Mouse (Mus musculus): ENCODE results near the gene Net1.
"Not testable (repeated sequence)": the region's sequence is repeated elsewhere in the genome, so short reads cannot be mapped to it uniquely, and the experiment has no call there.

Net1 gene

GRCm38 (mm10) chr13:3917571-3918311 lies at the start of gene Net1, which contains the start of gene Tubal3:
Gene Net1, minus strand, starts transcription at chr13:3918220.
Gene Tubal3, plus strand, starts transcription at chr13:3918274.
- DNase-seq (ENCODE audit: low read depth, low spot score): peak; percentile 87

- DNase-seq (ENCODE audit: low read depth, low spot score): peak; percentile 28
Measured at GRCm38 (mm10) chr13:3951198-3951914, 33.3 kb upstream of the Net1 start.

- no peak for DNase-seq (ENCODE audit: low read depth, low spot score)
Measured at GRCm38 (mm10) chr13:3949477-3949876, 31.5 kb upstream of the Net1 start.

DNA sequence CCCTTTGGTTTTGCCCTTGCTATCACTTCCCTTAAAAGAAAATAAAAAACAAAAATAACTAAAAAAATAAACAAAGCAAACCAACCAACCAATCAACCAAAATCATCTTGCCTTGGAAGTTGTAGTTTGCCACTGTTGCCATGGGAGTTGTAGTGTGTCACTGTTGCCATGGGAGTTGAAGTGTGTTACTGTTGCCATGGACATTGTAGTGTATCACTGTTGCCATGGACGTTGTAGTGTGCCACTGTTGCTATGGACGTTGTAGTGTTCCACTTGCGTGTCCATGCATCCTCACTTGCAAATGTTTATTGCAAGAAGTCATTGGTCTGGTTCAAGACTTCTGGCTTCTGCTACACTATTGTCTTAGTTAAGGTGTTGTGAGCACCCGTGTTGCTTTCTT lies 29.2 kb upstream of the Net1 start:
- DNase-seq (ENCODE audit: low read depth, low spot score): no peak

GRCm38 (mm10) chr13:3945249-3945648 lies 27.2 kb upstream of the Net1 start, which contains the start of gene Ucn3:
Gene Ucn3, minus strand, starts transcription at chr13:3945349.
- DNase-seq (ENCODE audit: low read depth, low spot score): no peak

- DNase-seq (ENCODE audit: low read depth, low spot score): no peak
Measured at GRCm38 (mm10) chr13:3944699-3945098, 26.7 kb upstream of the Net1 start.

DNA sequence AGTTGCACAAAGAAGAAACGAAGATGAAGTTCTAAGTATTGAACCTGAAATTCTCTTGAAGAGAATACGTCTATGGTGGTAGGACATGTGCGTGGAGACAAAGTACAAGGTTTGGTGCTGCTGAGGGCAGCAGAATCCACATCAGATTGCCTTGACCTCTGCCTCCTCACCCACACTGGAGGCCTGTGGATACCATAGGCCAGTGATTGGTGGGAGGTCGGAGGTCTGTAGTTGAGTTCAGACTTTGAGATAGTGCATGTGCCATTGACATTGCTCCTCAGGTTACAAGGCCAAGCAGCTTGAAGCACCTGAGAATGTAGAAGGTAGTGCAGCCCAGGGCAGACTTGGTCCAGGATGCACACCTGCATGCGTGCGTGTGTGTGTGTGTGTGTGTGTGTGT lies 8.0 kb upstream of the Net1 start:
- DNase-seq (ENCODE audit: low read depth, low spot score): no peak

- DNase-seq (ENCODE audit: low read depth, low spot score): no peak
Measured at GRCm38 (mm10) chr13:3925632-3926031, 7.6 kb upstream of the Net1 start.

GRCm38 (mm10) chr13:3924483-3924882 lies 6.5 kb upstream of the Net1 start:
- DNase-seq (ENCODE audit: low read depth, low spot score): no peak

DNA sequence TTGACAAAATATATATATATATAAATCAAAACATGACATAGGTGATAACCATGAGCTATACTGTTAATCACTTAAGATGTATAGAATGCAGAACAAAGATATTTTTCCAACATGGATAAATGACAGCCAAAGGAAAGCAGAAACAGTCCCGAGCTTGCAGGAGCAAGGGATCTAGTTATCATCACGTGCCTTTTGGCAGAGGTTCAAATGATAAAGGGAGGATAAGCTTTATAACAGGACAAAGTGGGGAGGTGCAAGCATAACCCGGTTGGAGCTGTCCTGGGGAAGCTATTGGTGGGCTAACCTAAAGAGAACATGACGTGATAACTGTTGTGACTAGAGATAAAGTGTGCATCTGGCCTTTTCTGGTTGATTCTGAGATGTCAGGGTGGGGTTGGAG lies 4.5 kb downstream of the Net1 start:
- DNase-seq (ENCODE audit: low read depth, low spot score): no peak

DNA sequence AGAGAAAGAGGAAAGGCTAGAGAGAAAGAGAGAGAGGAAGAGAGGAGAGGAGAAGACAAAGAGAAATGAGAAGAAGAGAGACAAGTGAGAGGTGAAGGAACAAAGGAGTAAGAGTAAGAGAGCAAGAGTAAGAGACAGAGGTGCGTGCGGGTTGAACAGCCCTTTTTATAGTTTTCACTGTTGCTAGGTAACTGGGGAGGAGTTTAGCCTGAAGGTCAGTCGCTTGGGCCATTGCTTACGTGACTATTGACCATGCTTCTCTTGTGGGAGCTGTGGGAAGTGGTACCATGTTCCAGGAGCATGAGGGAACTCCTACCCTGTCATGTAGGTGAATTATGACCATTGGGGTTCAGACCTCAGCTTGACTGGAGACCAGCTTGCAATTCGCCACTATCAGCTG lies 7.7 kb downstream of the Net1 start:
- peak; percentile 12 for DNase-seq (ENCODE audit: low read depth, low spot score)

DNA sequence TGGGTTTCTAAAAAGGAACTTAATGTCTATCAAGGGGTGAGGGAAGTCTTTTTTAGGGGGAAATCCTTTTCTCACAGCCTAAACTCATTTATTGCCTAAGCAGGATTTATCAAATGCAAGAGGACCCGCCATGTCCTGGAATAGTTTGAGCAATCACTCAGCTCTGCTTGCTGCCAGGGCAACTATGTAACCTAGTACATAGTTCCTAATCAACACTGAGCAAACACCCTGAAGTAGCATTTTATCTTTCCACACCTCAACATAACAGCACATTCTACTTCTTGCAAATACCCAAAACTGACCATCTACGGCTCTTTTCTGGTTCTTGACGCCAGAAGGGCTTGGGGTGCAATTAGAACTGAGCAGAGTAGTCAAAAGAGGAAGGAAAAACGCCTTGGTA lies 9.8 kb downstream of the Net1 start:
- DNase-seq (ENCODE audit: low read depth, low spot score): no peak

- DNase-seq (ENCODE audit: low read depth, low spot score): no peak
Measured at GRCm38 (mm10) chr13:3907151-3907696, 10.8 kb downstream of the Net1 start.

DNA sequence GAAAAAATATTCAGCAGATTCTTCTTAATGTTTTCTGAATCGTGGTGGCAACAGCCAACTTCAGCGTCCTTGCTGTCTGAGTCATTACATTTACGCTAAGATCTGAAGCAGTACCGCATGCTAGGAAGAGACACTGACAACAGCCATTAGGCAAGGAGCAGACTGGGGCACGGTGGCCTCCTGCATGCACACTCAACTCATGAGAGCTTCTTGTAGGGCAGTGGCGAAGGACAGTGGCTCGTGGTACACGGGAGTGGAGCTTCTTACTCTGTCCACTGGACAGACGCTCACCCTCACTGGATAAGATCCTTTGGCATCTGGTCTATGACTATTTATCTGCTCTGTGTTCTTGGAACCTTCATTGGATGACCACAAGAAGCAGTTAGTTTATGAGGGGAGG lies 18.7 kb downstream of the Net1 start:
- no peak for DNase-seq (ENCODE audit: low read depth, low spot score)

DNA sequence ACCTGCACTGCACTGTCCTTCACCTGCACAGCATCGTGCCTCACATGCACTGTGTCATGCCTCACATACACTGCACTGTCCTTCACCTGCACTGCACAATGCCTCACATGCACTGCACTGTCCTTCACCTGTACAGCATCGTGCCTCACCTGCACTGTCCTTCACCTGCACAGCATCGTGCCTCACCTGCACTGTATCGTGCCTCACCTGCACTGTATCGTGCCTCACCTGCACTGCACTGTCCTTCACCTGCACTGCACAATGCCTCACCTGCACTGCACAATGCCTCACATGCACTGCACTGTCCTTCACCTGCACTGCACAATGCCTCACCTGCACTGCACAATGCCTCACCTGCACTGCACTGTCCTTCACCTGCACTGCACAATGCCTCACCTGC lies 19.8 kb downstream of the Net1 start:
- not testable (repeated sequence) for DNase-seq (ENCODE audit: low read depth, low spot score)

- peak; percentile 71 for DNase-seq (ENCODE audit: low read depth, low spot score)
Measured at GRCm38 (mm10) chr13:3896913-3897312, 21.1 kb downstream of the Net1 start.

DNA sequence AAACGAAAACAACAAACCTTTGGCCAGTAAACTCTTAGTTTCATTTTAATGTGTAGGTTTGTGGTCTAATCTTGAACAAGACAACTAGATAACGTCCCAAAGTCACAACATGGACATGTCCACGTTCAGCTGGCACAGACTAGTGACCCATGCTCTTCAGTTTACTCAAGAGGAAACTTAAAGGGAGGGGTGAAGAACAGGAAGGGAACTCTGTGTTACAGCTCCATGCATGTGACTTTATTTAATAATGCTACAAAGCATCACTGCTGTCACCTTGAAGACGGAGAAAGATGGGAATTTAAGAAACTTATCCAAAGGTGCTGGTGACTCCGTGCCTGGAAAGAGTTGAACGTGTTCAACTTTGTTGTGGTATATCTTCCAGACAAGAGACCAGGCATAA lies 22.0 kb downstream of the Net1 start:
- DNase-seq (ENCODE audit: low read depth, low spot score): no peak

- DNase-seq (ENCODE audit: low read depth, low spot score): no peak
Measured at GRCm38 (mm10) chr13:3895397-3895980, 22.5 kb downstream of the Net1 start.

DNA sequence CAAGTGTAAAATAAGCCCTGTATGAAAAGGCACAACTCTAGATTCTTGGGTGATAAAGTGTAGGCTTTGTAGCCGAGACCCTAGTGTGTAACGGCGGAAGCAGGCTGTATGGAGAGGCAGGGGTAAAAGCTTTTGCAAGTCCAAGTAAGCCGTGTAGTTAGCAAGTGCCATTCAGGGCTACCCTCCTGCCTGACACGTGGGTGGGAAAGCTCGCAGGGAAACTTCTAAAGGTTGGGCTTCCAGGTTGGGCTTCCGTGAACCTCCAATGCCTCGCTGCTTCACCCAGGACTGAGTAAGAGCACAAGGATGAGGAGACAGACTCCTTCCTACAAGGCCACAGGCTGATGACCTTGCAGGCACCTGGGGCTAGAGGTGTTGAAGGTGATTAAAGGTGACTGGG lies 23.5 kb downstream of the Net1 start:
- peak; percentile 20 for DNase-seq (ENCODE audit: low read depth, low spot score)

DNA sequence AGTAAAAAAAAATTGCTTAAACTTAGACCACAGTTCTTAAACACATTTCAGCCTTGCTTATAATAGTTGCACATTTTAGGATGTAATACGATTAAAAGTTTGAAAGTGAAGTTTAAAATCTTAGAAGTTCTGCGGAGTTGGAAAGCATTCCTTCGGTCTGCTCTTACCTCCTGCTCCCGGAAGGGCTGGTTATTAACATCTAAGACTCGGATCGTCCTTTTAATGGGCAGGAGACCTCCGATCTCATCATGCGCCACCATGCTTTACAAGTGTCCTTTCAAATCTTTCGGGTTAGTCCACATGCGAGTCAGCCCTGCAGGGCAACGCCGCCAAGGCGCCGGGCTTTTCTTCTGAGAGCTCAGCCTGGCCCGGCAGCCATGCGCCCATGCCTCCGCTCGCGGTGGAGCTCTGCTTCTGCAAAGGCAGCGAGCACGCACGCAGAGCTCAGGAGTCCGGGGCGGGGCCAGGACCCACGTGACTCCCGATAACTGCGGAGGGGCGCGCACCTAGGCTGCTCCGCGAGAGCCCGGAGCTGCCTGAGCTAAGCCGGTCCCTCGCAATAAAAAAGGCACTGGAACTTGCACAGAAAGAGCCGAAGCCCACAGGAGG lies 24.8 kb downstream of the Net1 start:
- DNase-seq (ENCODE audit: low read depth, low spot score): peak; percentile 90

DNA sequence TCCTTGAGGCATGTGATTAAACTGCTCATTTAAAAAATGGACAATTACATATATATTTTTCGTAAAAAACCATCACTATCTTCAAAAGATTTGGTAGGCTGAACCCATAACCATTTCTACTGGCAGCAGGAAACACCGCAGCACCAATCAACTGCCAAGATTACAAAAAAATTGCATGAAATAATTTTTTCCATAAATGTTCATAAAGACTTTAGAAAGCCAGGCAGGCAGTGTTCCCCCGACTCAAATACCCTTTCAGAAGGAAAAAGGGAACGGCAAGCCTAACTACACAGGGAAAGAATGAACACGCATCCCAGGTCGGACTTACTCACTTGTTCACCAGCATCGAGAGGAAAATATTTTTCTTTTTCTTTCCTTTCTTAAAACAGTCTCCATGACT lies 25.4 kb downstream of the Net1 start:
- no peak for DNase-seq (ENCODE audit: low read depth, low spot score)

DNA sequence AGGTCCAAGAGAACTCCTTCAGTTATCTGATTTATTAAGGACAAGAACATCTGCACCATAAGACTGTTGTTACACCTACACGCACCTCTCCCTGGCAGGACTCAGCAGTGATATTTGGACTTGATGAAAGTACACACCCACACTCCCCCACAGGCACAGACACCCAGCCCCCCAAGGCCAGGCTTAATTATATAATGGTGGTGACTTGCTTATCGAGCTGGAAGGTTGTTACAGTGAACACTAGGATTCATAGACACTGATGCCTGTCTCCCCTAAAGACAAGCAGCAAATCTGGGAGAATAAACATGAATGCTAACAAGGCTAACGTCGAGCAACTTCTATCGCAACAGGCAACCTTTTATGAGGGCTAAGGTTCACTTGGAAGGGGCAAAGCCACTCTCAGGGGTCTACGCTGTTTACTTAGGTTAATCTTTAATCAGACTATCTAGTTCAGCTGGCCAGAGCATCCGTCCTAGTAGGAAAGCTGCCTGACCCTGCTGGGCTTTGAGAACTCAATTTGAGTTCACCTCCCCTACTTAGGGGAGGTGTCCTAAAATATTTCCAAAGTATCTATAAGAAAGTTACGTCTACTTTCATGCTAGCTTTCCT lies 26.4 kb downstream of the Net1 start:
- DNase-seq (ENCODE audit: low read depth, low spot score): no peak
